Mouse (Mus musculus): ENCODE results near the gene Gm49325.

DNA sequence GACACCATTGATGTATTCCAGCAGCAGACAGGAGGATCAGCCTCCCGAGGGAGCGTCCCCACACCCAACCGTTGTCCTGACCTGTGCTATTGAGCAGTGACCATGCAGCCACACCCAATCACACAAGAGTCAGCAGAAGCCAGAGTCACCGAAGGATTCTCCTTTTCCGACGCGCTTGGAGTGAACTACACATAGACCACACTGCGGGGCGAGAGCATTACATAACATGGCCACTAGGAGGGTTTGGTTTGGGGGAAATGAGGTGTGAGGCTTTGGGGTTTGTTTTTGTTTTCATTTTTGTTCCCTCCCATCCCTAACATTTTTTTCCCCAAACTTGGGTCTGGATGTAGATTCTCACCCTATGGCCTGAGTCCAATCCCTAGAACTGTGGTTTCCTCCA is 10.2 kb downstream of the Gm49325 start:
- TF ChIP-seq CTCF (IDR thresholded peaks at IDR 0.05; ENCODE audit: borderline replicate concordance, insufficient read depth, low read length): no peak
- no peak for TF ChIP-seq POLR2A (IDR thresholded peaks at IDR 0.05; ENCODE audit: low read depth, low read length)
